Mouse (Mus musculus) testis, adult 2 months (tissue): ENCODE measurements at regions not wholly inside any gene's neighbourhood (a gene's known extent, or its start where the extent isn't known, plus 50 kb on each side); places are given as distances from the start of the nearest gene placed in this dataset.

ENCODE experiments used
- CTCF ChIP-seq: fragments of 200-500 bp; IDR thresholded peaks from 2 replicates; pipeline ENCODE4 v1.5.1; 2012; ENCODE audit warnings: low read depth, mild to moderate bottlenecking, inconsistent platforms, low read length, moderate library complexity; ENCODE audit not compliant: control insufficient read depth, insufficient read depth, insufficient replicate concordance
- POLR2A ChIP-seq: fragments of 200-500 bp; IDR thresholded peaks from 2 replicates; pipeline ENCODE4 v1.6.1; 2012; ENCODE audit warnings: low read depth, mild to moderate bottlenecking, inconsistent platforms, low read length, moderate library complexity; ENCODE audit not compliant: control insufficient read depth

DNA sequence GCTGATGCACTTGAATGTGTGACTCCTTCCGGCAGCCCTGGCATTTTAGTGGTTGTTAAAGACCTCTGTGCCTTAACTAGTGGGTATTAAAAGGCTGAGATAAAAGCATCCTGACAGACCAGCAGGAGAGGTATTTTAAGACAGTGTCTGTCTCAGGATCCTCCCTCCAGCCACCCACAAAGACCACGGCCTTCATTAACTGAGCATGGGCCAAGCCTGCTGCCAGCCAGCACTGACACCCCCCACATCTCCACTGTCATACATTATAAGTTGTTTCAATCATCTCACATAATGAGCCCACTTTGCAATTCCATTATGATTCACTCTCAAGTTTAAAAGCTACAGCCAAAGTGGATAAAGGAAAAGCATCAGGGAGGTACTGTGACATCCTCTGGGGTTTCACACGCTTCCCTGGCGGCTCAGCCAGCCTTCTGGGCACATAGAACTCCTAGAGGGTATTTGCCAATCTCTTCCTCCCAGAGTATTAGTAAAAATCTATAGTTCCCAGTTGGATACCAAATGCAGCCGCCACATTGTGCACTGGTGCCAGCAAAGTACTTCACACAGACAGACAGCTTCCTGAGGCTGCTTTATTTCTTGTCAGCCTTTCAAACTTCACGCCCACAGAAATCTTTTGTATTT lies 333.8 kb downstream of the Olfr1505 start:
- TF ChIP-seq CTCF, result no peak
- no peak for TF ChIP-seq POLR2A
